Mouse (Mus musculus): ENCODE data around the gene Rbfox3. TPM values are rescaled to one million over a fixed set of nuclear protein-coding genes. Genes with fewer than 3 reads are reported as not detected.

Rbfox3 gene
- polyA plus RNA-seq, 1 experiment from 2014 or later = 0.06 TPM

GRCm38 (mm10) chr11:118518743-118519142 is 392.7 kb downstream of the Rbfox3 start:
- Histone ChIP-seq H3K27me3 (peaks cover 27% of the 10 kb centered on the region), H3K4me2 (no peak overlapping the region), H3K4me3 (no peak overlapping the region), H3K27ac (no peak overlapping the region), H3K9me3 (replicated peaks) (no peaks in the 10 kb centered on the region), H3K4me1 (replicated peaks) (peaks cover 7% of the 10 kb centered on the region; the same call in 1 of the 2 replicates), H3K9ac (no peak overlapping the region), H3K36me3 (no peaks in the 10 kb centered on the region)
- peak; percentile 64; the same call in 1 of the 2 replicates for ATAC-seq (replicated peaks; ENCODE audit: insufficient number of reproducible peaks, insufficient read depth, low FRiP score, low read depth)
- WGBS = 58% methylated on average over 7 of the region's 7 CpGs

- Histone ChIP-seq H3K4me3 (no peak overlapping the region), H3K9me3 (replicated peaks) (no peaks in the 10 kb centered on the region), H3K4me2 (no peak overlapping the region), H3K27ac (no peak overlapping the region), H3K27me3 (peaks cover 35% of the 10 kb centered on the region), H3K4me1 (replicated peaks) (peaks cover 7% of the 10 kb centered on the region; the same call in 1 of the 2 replicates), H3K36me3 (no peaks in the 10 kb centered on the region), H3K9ac (no peak overlapping the region)
- no peak for ATAC-seq (replicated peaks; ENCODE audit: insufficient number of reproducible peaks, insufficient read depth, low FRiP score, low read depth)
- 81% methylated on average over 7 of the region's 7 CpGs for WGBS
These were observed 393.5 kb downstream of the Rbfox3 start for GRCm38 (mm10) chr11:118517924-118518323.

GRCm38 (mm10) chr11:118512257-118512910 is 399.0 kb downstream of the Rbfox3 start:
- Histone ChIP-seq H3K9me3 (replicated peaks) (no peaks in the 10 kb centered on the region), H3K9ac (no peak overlapping the region), H3K27me3 (peaks cover 61% of the 10 kb centered on the region), H3K36me3 (no peaks in the 10 kb centered on the region), H3K4me3 (no peak overlapping the region), H3K4me2 (no peak overlapping the region), H3K4me1 (replicated peaks) (peaks cover 8% of the 10 kb centered on the region; the same call in 1 of the 2 replicates), H3K27ac (no peak overlapping the region)
- ATAC-seq (replicated peaks; ENCODE audit: insufficient number of reproducible peaks, insufficient read depth, low FRiP score, low read depth) = 0 out of 2 replicates have a peak, but pooled peaks have one; percentile 15
- 48% methylated on average over 15 of the region's 15 CpGs for WGBS

DNA sequence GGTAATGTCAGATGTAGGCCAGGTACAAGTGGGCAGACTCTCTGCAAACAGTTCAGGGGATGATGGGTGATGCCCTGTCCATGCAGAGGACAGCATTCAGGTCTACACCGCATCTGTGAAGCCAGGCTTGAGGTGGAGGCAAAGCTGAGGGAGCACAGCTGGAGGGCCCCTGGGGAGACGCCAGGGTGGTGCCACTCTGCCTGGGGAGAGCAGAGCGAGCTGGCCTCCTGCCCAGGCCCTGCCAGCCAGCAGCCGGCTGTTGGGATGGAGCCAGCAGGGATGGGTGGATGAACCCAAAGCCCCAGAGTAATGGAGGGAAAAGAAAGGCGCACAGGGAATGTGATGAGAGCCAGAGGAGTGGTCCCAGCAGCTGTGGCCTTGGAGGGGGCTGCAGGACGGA is 399.5 kb downstream of the Rbfox3 start:
- H3K36me3 ChIP-seq = no peaks in the 10 kb centered on the region
- H3K27me3 ChIP-seq = peaks cover 62% of the 10 kb centered on the region
- no peak overlapping the region for H3K9ac ChIP-seq
- H3K4me1 ChIP-seq (replicated peaks) = peaks cover 8% of the 10 kb centered on the region; the same call in 1 of the 2 replicates
- H3K27ac ChIP-seq = no peak overlapping the region
- ATAC-seq (replicated peaks; ENCODE audit: insufficient number of reproducible peaks, insufficient read depth, low FRiP score, low read depth) = 0 out of 2 replicates have a peak, but pooled peaks have one; percentile 17
- no peaks in the 10 kb centered on the region for H3K9me3 ChIP-seq (replicated peaks)
- no peak overlapping the region for H3K4me2 ChIP-seq
- H3K4me3 ChIP-seq = no peak overlapping the region
- 43% methylated on average over 6 of the region's 6 CpGs for whole genome bisulfite sequencing

- no peak overlapping the region for H3K4me3 ChIP-seq
- H3K9ac ChIP-seq = no peak overlapping the region
- H3K4me1 ChIP-seq (replicated peaks) = peaks cover 10% of the 10 kb centered on the region
- ATAC-seq (replicated peaks; ENCODE audit: insufficient number of reproducible peaks, insufficient read depth, low FRiP score, low read depth) = no peak
- no peaks in the 10 kb centered on the region for H3K9me3 ChIP-seq (replicated peaks)
- no peak overlapping the region for H3K4me2 ChIP-seq
- no peak overlapping the region for H3K27ac ChIP-seq
- H3K36me3 ChIP-seq = no peaks in the 10 kb centered on the region
- peaks cover 71% of the 10 kb centered on the region for H3K27me3 ChIP-seq
- WGBS = 73% methylated on average over 7 of the region's 7 CpGs
These were observed 403.1 kb downstream of the Rbfox3 start for GRCm38 (mm10) chr11:118508341-118508740.

DNA sequence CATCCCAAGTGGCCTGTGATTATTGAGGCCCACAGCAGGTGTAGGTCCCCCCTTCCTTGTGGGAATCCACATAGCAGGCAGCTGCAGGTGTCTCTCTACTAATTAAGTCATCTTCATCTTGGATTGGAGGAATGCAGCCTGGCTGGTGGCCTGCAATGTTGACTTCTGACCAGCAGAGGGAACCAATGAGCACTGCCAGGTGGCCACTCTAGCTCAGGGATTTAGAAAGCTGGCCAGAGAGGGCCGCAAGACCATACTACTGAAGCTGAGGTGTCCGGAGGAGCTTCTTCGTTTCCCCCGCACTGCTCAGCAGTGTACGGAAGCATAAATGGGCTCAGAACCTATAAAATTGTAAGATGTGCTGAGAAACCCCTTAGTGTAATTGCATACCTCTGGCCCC is 403.5 kb downstream of the Rbfox3 start:
- no peaks in the 10 kb centered on the region for H3K9me3 ChIP-seq (replicated peaks)
- no peak overlapping the region for H3K9ac ChIP-seq
- H3K27me3 ChIP-seq = peaks cover 71% of the 10 kb centered on the region
- WGBS = 22% methylated on average over 5 of the region's 5 CpGs
- no peak overlapping the region for H3K4me2 ChIP-seq
- ATAC-seq (replicated peaks; ENCODE audit: insufficient number of reproducible peaks, insufficient read depth, low FRiP score, low read depth) = no peak
- no peaks in the 10 kb centered on the region for H3K36me3 ChIP-seq
- H3K4me1 ChIP-seq (replicated peaks) = peaks cover 14% of the 10 kb centered on the region
- no peak overlapping the region for H3K27ac ChIP-seq
- H3K4me3 ChIP-seq = no peak overlapping the region

DNA sequence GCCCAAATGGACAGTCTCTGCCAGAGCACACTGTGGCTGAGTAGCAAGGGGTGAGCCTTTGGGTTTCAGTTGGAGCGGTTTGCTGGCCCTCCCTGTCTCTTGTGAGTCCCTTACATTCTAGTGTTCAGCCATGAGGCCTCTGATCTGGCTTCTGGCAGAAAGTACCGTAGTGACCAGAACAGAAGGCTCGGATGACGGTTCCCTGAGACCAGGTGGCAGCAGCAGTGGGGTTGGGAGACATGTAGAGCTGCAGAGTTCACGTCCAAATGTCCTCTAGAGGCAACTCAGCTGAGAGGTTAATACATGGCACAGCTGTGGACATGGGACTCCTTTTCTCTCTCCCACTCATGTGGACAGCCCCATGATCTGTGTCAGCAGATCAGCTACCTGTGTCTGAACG is 404.3 kb downstream of the Rbfox3 start:
- H3K4me2 ChIP-seq = no peak overlapping the region
- H3K27ac ChIP-seq = no peak overlapping the region
- 69% methylated on average over 6 of the region's 6 CpGs for WGBS
- H3K9me3 ChIP-seq (replicated peaks) = no peaks in the 10 kb centered on the region
- H3K27me3 ChIP-seq = peaks cover 74% of the 10 kb centered on the region
- no peaks in the 10 kb centered on the region for H3K36me3 ChIP-seq
- no peak overlapping the region for H3K9ac ChIP-seq
- no peak for ATAC-seq (replicated peaks; ENCODE audit: insufficient number of reproducible peaks, insufficient read depth, low FRiP score, low read depth)
- H3K4me3 ChIP-seq = no peak overlapping the region
- peaks cover 12% of the 10 kb centered on the region for H3K4me1 ChIP-seq (replicated peaks)

DNA sequence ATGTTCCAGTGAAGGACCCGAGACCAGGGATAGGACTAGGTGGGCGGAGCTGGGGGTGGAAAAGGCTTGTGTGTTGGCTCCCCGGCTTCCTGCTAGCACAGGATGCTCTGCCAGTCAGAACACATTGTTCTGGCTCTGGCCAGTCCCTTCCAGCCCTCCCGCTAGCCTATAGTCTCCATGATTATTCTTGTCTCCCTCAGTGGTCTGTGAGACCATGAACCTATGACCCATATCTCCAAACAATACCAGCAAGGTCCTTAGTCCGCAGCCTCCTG is 407.3 kb downstream of the Rbfox3 start:
- Histone ChIP-seq H3K36me3 (no peaks in the 10 kb centered on the region), H3K9ac (no peak overlapping the region), H3K27me3 (peaks cover 69% of the 10 kb centered on the region), H3K27ac (no peak overlapping the region), H3K4me2 (no peak overlapping the region), H3K4me3 (no peak overlapping the region), H3K4me1 (replicated peaks) (peaks cover 7% of the 10 kb centered on the region), H3K9me3 (replicated peaks) (no peaks in the 10 kb centered on the region)
- ATAC-seq (replicated peaks; ENCODE audit: insufficient number of reproducible peaks, insufficient read depth, low FRiP score, low read depth) = no peak
- WGBS = 47% methylated on average over 5 of the region's 5 CpGs

DNA sequence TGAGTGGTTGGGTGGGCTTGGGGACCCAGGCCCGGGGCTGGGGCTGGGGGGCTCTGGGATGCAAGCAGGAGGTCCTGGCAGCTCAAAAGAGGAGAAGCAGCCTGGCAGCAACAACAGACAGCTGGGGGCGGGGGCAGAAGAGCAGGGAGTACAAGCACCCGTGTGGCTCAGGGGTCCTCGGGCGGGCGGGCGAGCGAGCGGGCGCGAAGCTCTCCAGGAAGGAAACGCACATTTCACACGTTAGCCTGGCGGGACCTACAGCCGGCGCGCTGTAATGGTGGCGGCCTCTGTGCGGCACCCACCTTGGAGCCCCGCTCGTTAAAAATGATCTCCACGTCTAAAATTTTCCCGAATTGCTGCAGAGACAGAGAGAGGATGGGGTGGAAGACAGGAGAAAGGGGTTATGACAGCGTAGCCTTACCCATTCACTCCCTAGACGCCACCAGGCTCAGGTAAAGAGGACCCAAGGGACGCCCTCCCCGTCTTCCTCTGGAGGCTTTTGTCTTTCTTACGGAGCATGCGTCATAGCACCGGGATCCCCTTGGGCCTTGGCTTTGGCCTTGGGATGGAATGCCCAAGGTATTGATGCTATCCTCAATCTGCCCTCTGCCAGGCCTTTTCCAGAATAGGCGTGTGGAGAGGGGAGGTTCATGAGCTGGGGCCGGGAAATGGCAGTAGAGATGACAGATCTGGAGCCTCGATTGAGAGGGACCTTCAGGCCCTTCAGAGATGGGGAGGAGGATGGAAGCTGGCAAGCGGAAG is 407.8 kb downstream of the Rbfox3 start:
- 15% methylated on average over 34 of the region's 34 CpGs for WGBS
- Histone ChIP-seq H3K9ac (no peak overlapping the region), H3K36me3 (no peaks in the 10 kb centered on the region), H3K9me3 (replicated peaks) (no peaks in the 10 kb centered on the region), H3K4me1 (replicated peaks) (peaks cover 7% of the 10 kb centered on the region), H3K27me3 (peaks cover 67% of the 10 kb centered on the region), H3K4me2 (peak overlapping the region; percentile 13; the same call in 1 of the 2 replicates), H3K27ac (no peak overlapping the region), H3K4me3 (no peak overlapping the region)
- no peak for ATAC-seq (replicated peaks; ENCODE audit: insufficient number of reproducible peaks, insufficient read depth, low FRiP score, low read depth)

- ATAC-seq (replicated peaks; ENCODE audit: insufficient number of reproducible peaks, insufficient read depth, low FRiP score, low read depth) = no peak
- H3K27me3 ChIP-seq = peaks cover 67% of the 10 kb centered on the region
- WGBS = 35% methylated on average over 6 of the region's 6 CpGs
- H3K36me3 ChIP-seq = no peaks in the 10 kb centered on the region
- peak overlapping the region; percentile 13; the same call in 1 of the 2 replicates for H3K4me2 ChIP-seq
- peaks cover 7% of the 10 kb centered on the region for H3K4me1 ChIP-seq (replicated peaks)
- H3K9ac ChIP-seq = no peak overlapping the region
- H3K4me3 ChIP-seq = no peak overlapping the region
- no peaks in the 10 kb centered on the region for H3K9me3 ChIP-seq (replicated peaks)
- H3K27ac ChIP-seq = no peak overlapping the region
These were observed 408.4 kb downstream of the Rbfox3 start for GRCm38 (mm10) chr11:118502990-118503389.

DNA sequence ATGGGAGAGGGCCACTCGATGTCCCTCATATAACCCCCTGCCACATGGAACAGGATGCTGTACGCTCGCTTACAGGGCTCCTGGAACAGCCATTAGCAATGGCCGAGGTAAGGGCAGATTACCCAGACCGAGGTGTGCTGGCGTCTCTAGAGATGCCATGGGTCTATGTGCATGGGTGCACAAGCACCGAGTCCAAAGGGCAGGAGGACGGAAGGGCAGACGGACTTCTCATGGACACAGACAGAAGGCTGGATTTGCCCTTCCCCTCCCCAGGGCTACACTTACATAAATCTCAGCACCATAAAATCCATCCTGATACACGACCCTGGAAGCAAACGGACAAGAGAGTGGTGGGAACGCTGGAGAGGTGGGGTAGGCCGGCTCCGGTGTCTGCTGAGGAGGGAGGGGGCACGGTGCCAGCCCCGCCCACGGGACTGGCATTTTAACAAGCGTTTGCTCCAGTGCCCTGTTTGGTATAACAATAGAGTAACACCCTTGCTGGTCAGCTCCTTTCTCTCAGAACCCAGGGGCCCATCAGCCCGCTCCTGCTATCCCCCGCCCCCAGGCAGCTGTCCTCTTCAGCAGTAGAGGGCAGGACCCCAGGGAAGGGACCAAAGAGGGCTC is 415.2 kb downstream of the Rbfox3 start:
- H3K4me2 ChIP-seq = no peak overlapping the region
- H3K27me3 ChIP-seq = peaks cover 19% of the 10 kb centered on the region
- 60% methylated on average over 20 of the region's 20 CpGs for WGBS
- H3K36me3 ChIP-seq = no peaks in the 10 kb centered on the region
- ATAC-seq (replicated peaks; ENCODE audit: insufficient number of reproducible peaks, insufficient read depth, low FRiP score, low read depth) = no peak
- no peaks in the 10 kb centered on the region for H3K9me3 ChIP-seq (replicated peaks)
- no peak overlapping the region for H3K9ac ChIP-seq
- H3K27ac ChIP-seq = no peak overlapping the region
- no peak overlapping the region for H3K4me3 ChIP-seq
- H3K4me1 ChIP-seq (replicated peaks) = no peaks in the 10 kb centered on the region
